Mouse (Mus musculus) thymus, postnatal 25 days (tissue): ENCODE results near the gene Terf2ip.

Experiments
- DNase-seq: peaks from one replicate; pipeline ENCODE4 v3.0.0; 2022

The Terf2ip gene

GRCm38 (mm10) chr8:112010997-112011815, at the start of gene Terf2ip, which contains the start of gene Kars:
Terf2ip (plus strand) TSS chr8:112011398.
Kars (minus strand) TSS chr8:112011323.
- peak; percentile 90 for DNase-seq

- no peak for DNase-seq
Measured at GRCm38 (mm10) chr8:111962589-111962988, 48.6 kb upstream of the Terf2ip start.

- no peak for DNase-seq
Measured at GRCm38 (mm10) chr8:111963091-111963490, 48.1 kb upstream of the Terf2ip start.

GRCm38 (mm10) chr8:111963546-111963945, 47.7 kb upstream of the Terf2ip start:
- DNase-seq = no peak

GRCm38 (mm10) chr8:111964351-111964750, 46.8 kb upstream of the Terf2ip start:
- no peak for DNase-seq

- DNase-seq = no peak
Measured at GRCm38 (mm10) chr8:111964849-111965561, 46.2 kb upstream of the Terf2ip start.

- DNase-seq = no peak
Measured at GRCm38 (mm10) chr8:111967246-111967870, 43.8 kb upstream of the Terf2ip start.

GRCm38 (mm10) chr8:111968541-111968940, 42.7 kb upstream of the Terf2ip start:
- DNase-seq = no peak

- no peak for DNase-seq
Measured at GRCm38 (mm10) chr8:111968991-111969390, 42.2 kb upstream of the Terf2ip start.

GRCm38 (mm10) chr8:111974138-111974537, 37.1 kb upstream of the Terf2ip start:
- no peak for DNase-seq

- no peak for DNase-seq
Measured at GRCm38 (mm10) chr8:111975706-111976105, 35.5 kb upstream of the Terf2ip start.

- DNase-seq = peak; percentile 66
Measured at GRCm38 (mm10) chr8:111976326-111976725, 34.9 kb upstream of the Terf2ip start.

- DNase-seq = no peak
Measured at GRCm38 (mm10) chr8:111978147-111978546, 33.1 kb upstream of the Terf2ip start.

- peak; percentile 37 for DNase-seq
Measured at GRCm38 (mm10) chr8:111982116-111982515, 29.1 kb upstream of the Terf2ip start.

GRCm38 (mm10) chr8:111984511-111984910, 26.7 kb upstream of the Terf2ip start:
- DNase-seq = no peak

- peak; percentile 78 for DNase-seq
Measured at GRCm38 (mm10) chr8:111989911-111990310, 21.3 kb upstream of the Terf2ip start.

- no peak for DNase-seq
Measured at GRCm38 (mm10) chr8:111991278-111991677, 19.9 kb upstream of the Terf2ip start.

- DNase-seq = peak; percentile 84
Measured at GRCm38 (mm10) chr8:111992013-111992702, 19.0 kb upstream of the Terf2ip start, which contains the start of gene Adat1. Adat1 (minus strand) TSS chr8:111992302.

- no peak for DNase-seq
Measured at GRCm38 (mm10) chr8:111992703-111993039, 18.5 kb upstream of the Terf2ip start.

GRCm38 (mm10) chr8:112004754-112005153, 6.4 kb upstream of the Terf2ip start:
- no peak for DNase-seq

- no peak for DNase-seq
Measured at GRCm38 (mm10) chr8:112005601-112006000, 5.6 kb upstream of the Terf2ip start.

- DNase-seq = no peak
Measured at GRCm38 (mm10) chr8:112007669-112008068, 3.5 kb upstream of the Terf2ip start.

GRCm38 (mm10) chr8:112009558-112009957, 1.6 kb upstream of the Terf2ip start:
- DNase-seq = no peak
